Mouse (Mus musculus): ENCODE results near the gene Psen1.

DNA sequence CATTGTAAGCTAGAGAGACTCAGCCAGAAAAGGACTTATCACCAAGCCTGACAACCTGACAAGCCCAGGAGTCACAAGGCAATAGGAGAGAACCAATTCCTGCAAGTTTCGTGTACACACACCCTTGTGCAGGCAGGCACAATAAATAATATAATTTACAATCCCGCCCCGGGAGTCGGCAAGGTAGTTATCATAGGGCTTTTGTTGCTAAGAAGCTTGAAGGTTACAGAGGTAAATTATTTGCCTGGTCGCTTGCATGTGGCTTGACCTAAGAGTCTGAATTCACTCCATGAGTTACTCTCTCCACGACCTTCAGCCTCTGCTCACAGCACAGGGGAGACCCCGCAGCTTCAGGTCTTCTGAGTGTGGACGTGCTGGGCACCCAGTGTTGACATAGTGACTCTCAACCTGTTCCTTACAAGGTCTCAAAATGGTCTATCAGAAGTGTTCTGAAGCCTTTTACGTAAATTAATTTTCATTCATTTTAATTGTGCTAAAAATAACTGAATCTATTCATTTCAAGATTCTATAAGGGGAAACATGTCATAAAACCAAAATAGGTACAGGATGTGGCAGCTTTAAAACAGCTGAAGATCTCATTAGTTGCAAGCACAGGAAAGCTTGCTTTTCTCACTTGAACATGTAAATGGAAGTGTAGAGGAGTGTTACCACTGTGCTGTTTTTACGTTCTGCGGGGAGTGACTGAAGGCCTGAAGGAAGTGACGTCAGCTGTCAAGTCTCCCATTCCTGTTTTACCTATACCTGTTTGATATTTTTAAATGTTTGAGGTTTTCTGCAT is 38.8 kb downstream of the Psen1 start:
- TF ChIP-seq CTCF (IDR thresholded peaks at IDR 0.05; ENCODE audit: control insufficient read depth, insufficient read depth, insufficient read length) (no peak), MAX (IDR thresholded peaks at IDR 0.05) (no peak), MYOD1 (IDR thresholded peaks at IDR 0.05; ENCODE audit: control insufficient read depth, insufficient read length, low read depth) (no peak), USF1 (IDR thresholded peaks at IDR 0.05; ENCODE audit: low read depth) (no peak), MYOG (IDR thresholded peaks at IDR 0.05; ENCODE audit: control insufficient read depth, extremely low read depth, insufficient read length) (no peak), CEBPB (IDR thresholded peaks at IDR 0.05; ENCODE audit: low read depth) (no peak), FOSL1 (IDR thresholded peaks at IDR 0.05; ENCODE audit: insufficient read depth, low read length, poor library complexity, severe bottlenecking) (no peak)
